Mouse (Mus musculus) ovary, adult 18-20 months (tissue): ENCODE results near the gene Lmnb2.

Source experiments
- DNase-seq: peaks from one replicate; pipeline ENCODE4 v3.0.0; 2022; ENCODE audit warnings: low spot score, mixed read lengths

Gene Lmnb2

GRCm38 (mm10) chr10:80899591-80900317, 18.3 kb downstream of the Lmnb2 start:
- DNase-seq, result no peak

GRCm38 (mm10) chr10:80899074-80899473, 19.0 kb downstream of the Lmnb2 start:
- no peak for DNase-seq

GRCm38 (mm10) chr10:80897861-80898510, 20.1 kb downstream of the Lmnb2 start:
- DNase-seq, result no peak

- DNase-seq, result no peak
Observed at GRCm38 (mm10) chr10:80896581-80897485, 21.2 kb downstream of the Lmnb2 start.

- no peak for DNase-seq
Observed at GRCm38 (mm10) chr10:80895697-80896096, 22.3 kb downstream of the Lmnb2 start.

GRCm38 (mm10) chr10:80895100-80895499, 22.9 kb downstream of the Lmnb2 start:
- DNase-seq, result no peak

GRCm38 (mm10) chr10:80887181-80887580, 30.9 kb downstream of the Lmnb2 start:
- peak; percentile 84 for DNase-seq

GRCm38 (mm10) chr10:80881301-80881700, 36.7 kb downstream of the Lmnb2 start:
- DNase-seq, result no peak

GRCm38 (mm10) chr10:80880901-80881300, 37.1 kb downstream of the Lmnb2 start:
- no peak for DNase-seq

GRCm38 (mm10) chr10:80880131-80880641, 37.9 kb downstream of the Lmnb2 start:
- no peak for DNase-seq

GRCm38 (mm10) chr10:80876594-80876993, 41.5 kb downstream of the Lmnb2 start:
- no peak for DNase-seq

- DNase-seq, result no peak
Observed at GRCm38 (mm10) chr10:80876028-80876427, 42.0 kb downstream of the Lmnb2 start.

- DNase-seq, result no peak
Observed at GRCm38 (mm10) chr10:80874035-80874434, 44.0 kb downstream of the Lmnb2 start.

GRCm38 (mm10) chr10:80871581-80871980, 46.5 kb downstream of the Lmnb2 start, which contains the start of gene Tmprss9:
Tmprss9 (plus strand) TSS chr10:80871848.
- DNase-seq, result no peak

GRCm38 (mm10) chr10:80870993-80871392, 47.1 kb downstream of the Lmnb2 start:
- DNase-seq, result no peak

GRCm38 (mm10) chr10:80864446-80864845, 53.6 kb downstream of the Lmnb2 start:
- DNase-seq, result no peak

GRCm38 (mm10) chr10:80862305-80862704, 55.7 kb downstream of the Lmnb2 start:
- DNase-seq, result no peak

- no peak for DNase-seq
Observed at GRCm38 (mm10) chr10:80858350-80858935, 59.6 kb downstream of the Lmnb2 start.

GRCm38 (mm10) chr10:80857848-80858247, 60.2 kb downstream of the Lmnb2 start:
- no peak for DNase-seq

GRCm38 (mm10) chr10:80857386-80857785, 60.7 kb downstream of the Lmnb2 start:
- DNase-seq, result no peak

GRCm38 (mm10) chr10:80856908-80857307, 61.1 kb downstream of the Lmnb2 start:
- no peak for DNase-seq

- no peak for DNase-seq
Observed at GRCm38 (mm10) chr10:80856267-80856666, 61.8 kb downstream of the Lmnb2 start.
